Mouse (Mus musculus) embryonic facial prominence, embryonic 10.5 days (tissue): Measurements from ENCODE around the gene Gm10912. TPM values are rescaled to one million over a fixed set of nuclear protein-coding genes. Genes with fewer than 3 reads are reported as not detected.
"Not testable (repeated sequence)": the region's sequence is repeated elsewhere in the genome, so short reads cannot be mapped to it uniquely, and the experiment has no call there.

Source experiments
- DNase-seq: peaks from one replicate; pipeline ENCODE4 v3.0.0-alpha.2; 2017; ENCODE audit warnings: low spot score
- H3K27ac ChIP-seq: fragments of 300-500 bp; sonication (generic); replicated peaks from 2 replicates; pipeline ENCODE4 v1.5.1; 2016; ENCODE audit warnings: mild to moderate bottlenecking
- H3K27me3 ChIP-seq: fragments of 300-500 bp; sonication (generic); replicated peaks from 2 replicates; pipeline ENCODE4 v1.6.1; 2016; ENCODE audit warnings: low read depth, mild to moderate bottlenecking; ENCODE audit not compliant: poor library complexity, severe bottlenecking
- H3K36me3 ChIP-seq: fragments of 300-500 bp; sonication (generic); replicated peaks from 2 replicates; pipeline ENCODE4 v1.6.1; 2016; ENCODE audit warnings: mild to moderate bottlenecking, moderate library complexity
- H3K4me1 ChIP-seq: fragments of 300-500 bp; sonication (generic); 2 replicates; pipeline ENCODE4 v1.6.1; 2016
- H3K4me3 ChIP-seq: fragments of 300-500 bp; sonication (generic); 2 replicates; pipeline ENCODE4 v1.5.1; 2016; ENCODE audit warnings: mild to moderate bottlenecking, moderate library complexity
- H3K9me3 ChIP-seq: fragments of 300-500 bp; sonication (generic); 2 replicates; pipeline ENCODE4 v1.6.1; 2016; ENCODE audit warnings: mild to moderate bottlenecking
- WGBS: fragments of 180-500 bp; shearing (Covaris S2); methylation state at CpG from one replicate; pipeline ENCODE4 v1.1.7; 2016; 5-methylcytosine and 5-hydroxymethylcytosine counted together
- polyA plus RNA-seq: library from polyadenylated mRNA; unstranded; fragments of >200 nt; fragmentation: Nextera tagmentation; extraction: Ambion mirVana; gene quantifications from 2 replicates; pipeline ENCODE4 v1.2.1, GENCODE M21; 2016

Gene Gm10912
- polyA plus RNA-seq, 1 experiment from 2014 or later = not detected

GRCm38 (mm10) chr2:104109021-104109420 is 43.4 kb downstream of the Gm10912 start:
- H3K4me1 ChIP-seq, H3K27ac ChIP-seq, H3K36me3 ChIP-seq, H3K4me3 ChIP-seq, H3K9me3 ChIP-seq, DNase-seq, H3K27me3 ChIP-seq: not testable (repeated sequence)
- WGBS = 91% methylated on average over 2 of the region's 2 CpGs

GRCm38 (mm10) chr2:104109528-104109927 is 43.9 kb downstream of the Gm10912 start:
- no peak for DNase-seq

GRCm38 (mm10) chr2:104110031-104110430 is 44.4 kb downstream of the Gm10912 start:
- H3K27ac ChIP-seq = no peak overlapping the region
- 85% methylated on average over 4 of the region's 4 CpGs for WGBS
- no peaks in the 10 kb centered on the region for H3K27me3 ChIP-seq
- H3K9me3 ChIP-seq = no peaks in the 10 kb centered on the region
- H3K4me1 ChIP-seq = peaks cover 5% of the 10 kb centered on the region
- H3K4me3 ChIP-seq = no peak overlapping the region
- H3K36me3 ChIP-seq = peaks cover 8% of the 10 kb centered on the region; the same call in 1 of the 2 replicates
- DNase-seq = no peak

More at GRCm38 (mm10) chr2:104109528-104109927, 43.9 kb downstream of the Gm10912 start:
- Histone ChIP-seq H3K4me3 (no peak overlapping the region), H3K4me1 (peaks cover 5% of the 10 kb centered on the region), H3K36me3 (peaks cover 8% of the 10 kb centered on the region; the same call in 1 of the 2 replicates), H3K27me3 (no peaks in the 10 kb centered on the region), H3K9me3 (no peaks in the 10 kb centered on the region), H3K27ac (peak overlapping the region; percentile 51; the same call in 1 of the 2 replicates)
- 54% methylated on average over 2 of the region's 2 CpGs for WGBS

GRCm38 (mm10) chr2:104111170-104111797 is 45.7 kb downstream of the Gm10912 start:
- not testable (repeated sequence) for H3K36me3 ChIP-seq, DNase-seq, H3K4me1 ChIP-seq, H3K4me3 ChIP-seq, H3K9me3 ChIP-seq, H3K27ac ChIP-seq, H3K27me3 ChIP-seq
- 83% methylated on average over 1 of the region's 1 CpGs for WGBS

GRCm38 (mm10) chr2:104113563-104113962 is 47.9 kb downstream of the Gm10912 start:
- not testable (repeated sequence) for H3K9me3 ChIP-seq, H3K4me3 ChIP-seq, H3K27ac ChIP-seq, H3K27me3 ChIP-seq, H3K4me1 ChIP-seq, H3K36me3 ChIP-seq, DNase-seq

- no peak for DNase-seq
- WGBS = 87% methylated on average over 3 of the region's 3 CpGs
- H3K27ac ChIP-seq = no peak overlapping the region
Observed at GRCm38 (mm10) chr2:104114898-104115297, 49.3 kb downstream of the Gm10912 start.

More at GRCm38 (mm10) chr2:104114898-104115297, 49.3 kb downstream of the Gm10912 start:
- Histone ChIP-seq H3K4me3 (no peak overlapping the region), H3K27me3 (no peaks in the 10 kb centered on the region), H3K4me1 (no peaks in the 10 kb centered on the region; the same call in 1 of the 2 replicates), H3K36me3 (peaks cover 8% of the 10 kb centered on the region; the same call in 1 of the 2 replicates), H3K9me3 (no peaks in the 10 kb centered on the region)

Other genes with a start within 250 kb of the Gm10912 start
- 13.7 and 15.7 TPM in 2 replicates for gene Lmo2, start 107.8 kb upstream of the Gm10912 start, polyA plus RNA-seq
- 44.4 and 44.9 TPM in 2 replicates for gene Fbxo3, start 38.1 kb upstream of the Gm10912 start, polyA plus RNA-seq
- 1.1 and 1.6 TPM in 2 replicates for gene 4931422A03Rik, start 37.5 kb upstream of the Gm10912 start, polyA plus RNA-seq
- gene Gm10799, start 2.7 kb downstream of the Gm10912 start, polyA plus RNA-seq = not detected in 2 replicates
- gene Cd59b, start 4.0 kb downstream of the Gm10912 start, polyA plus RNA-seq = 4.1 and 4.4 TPM in 2 replicates
- gene Cd59a, start 30.0 kb downstream of the Gm10912 start, polyA plus RNA-seq = 21.7 and 22.4 TPM in 2 replicates
- not detected in 2 replicates for gene A930018P22Rik, start 56.9 kb downstream of the Gm10912 start, polyA plus RNA-seq